Mouse (Mus musculus): ENCODE measurements at regions not wholly inside any gene's neighbourhood (a gene's known extent, or its start where the extent isn't known, plus 50 kb on each side); places are given as distances from the start of the nearest gene placed in this dataset.

- TF ChIP-seq CTCF (IDR thresholded peaks at IDR 0.05; ENCODE audit: low read depth): no peak
- no peak for TF ChIP-seq EP300 (IDR thresholded peaks at IDR 0.05; ENCODE audit: low read depth)
These were observed 180.7 kb downstream of the 1700064H15Rik start for GRCm38 (mm10) chr3:19447733-19448132.
